Mouse (Mus musculus) embryonic facial prominence, embryonic 10.5 days (tissue): ENCODE results near the gene Mcm5. TPM values are rescaled to one million over a fixed set of nuclear protein-coding genes. Genes with fewer than 3 reads are reported as not detected.

Experiments
- DNase-seq: peaks from one replicate; pipeline ENCODE4 v3.0.0-alpha.2; 2017; ENCODE audit warnings: low spot score
- H3K27ac ChIP-seq: fragments of 300-500 bp; sonication (generic); replicated peaks from 2 replicates; pipeline ENCODE4 v1.5.1; 2016; ENCODE audit warnings: mild to moderate bottlenecking
- H3K27me3 ChIP-seq: fragments of 300-500 bp; sonication (generic); replicated peaks from 2 replicates; pipeline ENCODE4 v1.6.1; 2016; ENCODE audit warnings: low read depth, mild to moderate bottlenecking; ENCODE audit not compliant: poor library complexity, severe bottlenecking
- H3K36me3 ChIP-seq: fragments of 300-500 bp; sonication (generic); replicated peaks from 2 replicates; pipeline ENCODE4 v1.6.1; 2016; ENCODE audit warnings: mild to moderate bottlenecking, moderate library complexity
- H3K4me1 ChIP-seq: fragments of 300-500 bp; sonication (generic); 2 replicates; pipeline ENCODE4 v1.6.1; 2016
- H3K4me3 ChIP-seq: fragments of 300-500 bp; sonication (generic); 2 replicates; pipeline ENCODE4 v1.5.1; 2016; ENCODE audit warnings: mild to moderate bottlenecking, moderate library complexity
- H3K9me3 ChIP-seq: fragments of 300-500 bp; sonication (generic); 2 replicates; pipeline ENCODE4 v1.6.1; 2016; ENCODE audit warnings: mild to moderate bottlenecking
- WGBS: fragments of 180-500 bp; shearing (Covaris S2); methylation state at CpG from one replicate; pipeline ENCODE4 v1.1.7; 2016; 5-methylcytosine and 5-hydroxymethylcytosine counted together
- polyA plus RNA-seq: library from polyadenylated mRNA; unstranded; fragments of >200 nt; fragmentation: Nextera tagmentation; extraction: Ambion mirVana; gene quantifications from 2 replicates; pipeline ENCODE4 v1.2.1, GENCODE M21; 2016

The Mcm5 gene
- polyA plus RNA-seq, 1 experiment from 2014 or later, result 312 TPM

GRCm38 (mm10) chr8:75152505-75153082, 43.2 kb downstream of the Mcm5 start:
- Histone ChIP-seq H3K27ac (no peak overlapping the region), H3K4me1 (no peaks in the 10 kb centered on the region), H3K36me3 (no peaks in the 10 kb centered on the region), H3K4me3 (no peak overlapping the region), H3K27me3 (no peaks in the 10 kb centered on the region), H3K9me3 (no peaks in the 10 kb centered on the region)
- DNase-seq, result no peak
- 73% methylated on average over 2 of the region's 2 CpGs for WGBS

- no peaks in the 10 kb centered on the region for H3K36me3 ChIP-seq
- WGBS, result 77% methylated on average over 5 of the region's 5 CpGs
- H3K9me3 ChIP-seq, result no peaks in the 10 kb centered on the region
- no peak overlapping the region for H3K4me3 ChIP-seq
- H3K27ac ChIP-seq, result no peak overlapping the region
- H3K4me1 ChIP-seq, result no peaks in the 10 kb centered on the region
- H3K27me3 ChIP-seq, result no peaks in the 10 kb centered on the region
- DNase-seq, result no peak
These were observed 45.6 kb downstream of the Mcm5 start for GRCm38 (mm10) chr8:75154855-75155478.

DNA sequence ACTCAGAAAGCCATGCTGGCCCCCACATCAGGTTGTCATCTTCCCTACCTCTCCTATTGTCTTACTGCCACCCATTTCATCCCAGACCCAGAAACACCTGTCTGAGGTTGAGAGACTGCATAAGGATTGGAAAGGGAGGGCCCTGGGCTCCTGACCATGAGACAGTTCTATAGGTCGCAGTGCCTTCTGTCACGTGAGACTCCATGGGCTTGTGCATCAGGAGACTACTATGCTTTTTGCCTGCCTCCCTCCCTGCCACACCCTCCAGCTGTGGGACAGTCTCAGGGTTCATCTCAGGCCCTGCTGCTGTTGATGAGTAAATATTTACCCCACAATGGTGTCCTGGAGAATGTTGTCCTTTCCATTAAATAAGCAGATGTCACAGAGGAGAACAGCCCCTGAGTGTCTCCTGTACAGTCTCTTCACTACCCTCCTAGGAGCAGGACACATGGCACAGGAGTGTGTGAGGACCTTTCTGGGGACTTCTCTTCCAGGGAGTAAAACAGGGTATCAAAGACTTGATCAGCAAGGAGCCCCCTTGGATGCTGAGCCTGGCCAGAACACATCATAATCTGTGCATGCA, 46.5 kb downstream of the Mcm5 start:
- H3K4me3 ChIP-seq, result no peak overlapping the region
- H3K4me1 ChIP-seq, result no peaks in the 10 kb centered on the region
- H3K27me3 ChIP-seq, result no peaks in the 10 kb centered on the region
- H3K9me3 ChIP-seq, result no peaks in the 10 kb centered on the region
- no peak overlapping the region for H3K27ac ChIP-seq
- H3K36me3 ChIP-seq, result no peaks in the 10 kb centered on the region
- WGBS, result 67% methylated on average over 2 of the region's 2 CpGs
- no peak for DNase-seq

GRCm38 (mm10) chr8:75157471-75158230, 48.3 kb downstream of the Mcm5 start:
- WGBS, result 39% methylated on average over 7 of the region's 7 CpGs
- H3K27me3 ChIP-seq, result no peaks in the 10 kb centered on the region
- no peak overlapping the region for H3K27ac ChIP-seq
- no peaks in the 10 kb centered on the region for H3K9me3 ChIP-seq
- no peak overlapping the region for H3K4me3 ChIP-seq
- H3K4me1 ChIP-seq, result no peaks in the 10 kb centered on the region
- no peaks in the 10 kb centered on the region for H3K36me3 ChIP-seq
- DNase-seq, result no peak

DNA sequence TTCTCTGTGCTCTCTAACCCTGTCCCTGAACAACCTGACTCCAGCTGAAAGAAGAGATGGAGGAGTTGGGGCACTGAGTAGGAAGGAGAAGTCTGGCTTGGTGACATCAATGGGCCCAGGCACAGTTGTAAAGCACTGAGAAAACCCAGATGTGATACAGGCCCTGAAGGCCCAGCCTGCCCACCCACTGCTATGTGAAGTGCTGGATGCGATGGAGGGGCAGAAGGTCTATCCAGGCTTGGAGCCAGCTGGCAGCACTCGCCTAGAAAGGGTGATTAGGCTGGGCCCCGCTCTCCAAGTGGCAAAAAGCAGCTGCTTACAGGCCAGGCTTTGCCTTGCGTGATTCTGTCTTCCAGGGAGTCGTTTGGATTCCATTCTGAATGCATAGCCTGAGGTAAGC, 60.0 kb downstream of the Mcm5 start:
- Histone ChIP-seq H3K9me3 (no peaks in the 10 kb centered on the region), H3K4me3 (no peak overlapping the region), H3K27me3 (no peaks in the 10 kb centered on the region), H3K36me3 (no peaks in the 10 kb centered on the region), H3K4me1 (no peaks in the 10 kb centered on the region), H3K27ac (no peak overlapping the region)
- DNase-seq, result no peak
- 82% methylated on average over 5 of the region's 5 CpGs for WGBS

DNA sequence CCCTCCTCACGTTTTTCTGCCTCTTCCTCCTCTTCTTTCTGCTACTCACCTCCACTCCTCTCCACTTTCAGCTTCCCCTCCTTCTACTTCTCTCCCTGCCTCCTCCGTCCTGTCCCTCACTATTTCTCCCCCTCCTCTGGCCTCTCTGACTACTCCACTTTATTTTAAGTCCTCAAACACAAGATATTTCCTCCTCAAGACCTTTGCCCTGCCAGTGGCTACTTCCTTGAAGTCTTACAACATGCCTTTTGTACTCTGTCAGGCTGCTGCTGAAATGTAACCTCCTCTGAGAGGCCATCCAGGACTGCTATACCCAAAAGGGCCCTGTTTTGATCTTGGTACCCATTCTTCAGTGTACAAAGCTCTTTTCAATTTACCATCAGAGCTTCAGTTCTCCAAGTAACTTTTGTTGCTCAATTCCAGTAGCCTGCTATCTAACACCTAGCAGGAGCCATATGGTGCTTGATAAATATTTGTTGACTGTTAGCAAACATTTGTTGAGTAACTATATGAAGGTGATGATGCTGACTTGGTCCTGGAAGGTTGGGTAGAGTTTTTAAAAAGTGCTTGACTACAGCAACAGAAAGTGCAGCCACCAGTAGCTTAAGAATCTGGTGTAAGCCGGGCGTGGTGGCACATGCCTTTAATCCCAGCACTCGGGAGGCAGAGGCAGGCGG, 62.8 kb downstream of the Mcm5 start:
- Histone ChIP-seq H3K4me3 (no peak overlapping the region), H3K4me1 (no peaks in the 10 kb centered on the region), H3K27ac (no peak overlapping the region), H3K9me3 (no peaks in the 10 kb centered on the region), H3K36me3 (no peaks in the 10 kb centered on the region), H3K27me3 (no peaks in the 10 kb centered on the region)
- DNase-seq, result no peak
- 73% methylated on average over 6 of the region's 6 CpGs for WGBS

Other genes with a start within 250 kb of the Mcm5 start
- gene Isx, start 236.4 kb upstream of the Mcm5 start, polyA plus RNA-seq, result not detected in 2 replicates
- gene Hmgxb4, start 116.2 kb upstream of the Mcm5 start, polyA plus RNA-seq, result 46.3 and 46.4 TPM in 2 replicates
- 32.0 and 32.3 TPM in 2 replicates for gene Tom1, start 75.9 kb upstream of the Mcm5 start, polyA plus RNA-seq
- 20.9 and 21.3 TPM in 2 replicates for gene Hmox1, start 15.9 kb upstream of the Mcm5 start, polyA plus RNA-seq
- gene Rasd2, start 104.4 kb downstream of the Mcm5 start, polyA plus RNA-seq, result 0.06 and 0.51 TPM in 2 replicates